Mouse (Mus musculus) small intestine, adult 2 months (tissue): ENCODE data around the gene Tnfrsf21.

Experiments used
- CTCF ChIP-seq: fragments of 200-500 bp; IDR thresholded peaks from 2 replicates; pipeline ENCODE4 v1.5.1; 2012; ENCODE audit warnings: low read depth, mild to moderate bottlenecking, control low read depth, inconsistent platforms, low read length, moderate library complexity, mixed read lengths; ENCODE audit not compliant: insufficient replicate concordance, insufficient read length; ENCODE audit errors: extremely low read depth
- POLR2A ChIP-seq: fragments of 200-500 bp; IDR thresholded peaks from 2 replicates; pipeline ENCODE4 v1.6.1; 2012; ENCODE audit warnings: low read depth, mild to moderate bottlenecking, control low read depth, inconsistent platforms, low read length, moderate library complexity

DNA sequence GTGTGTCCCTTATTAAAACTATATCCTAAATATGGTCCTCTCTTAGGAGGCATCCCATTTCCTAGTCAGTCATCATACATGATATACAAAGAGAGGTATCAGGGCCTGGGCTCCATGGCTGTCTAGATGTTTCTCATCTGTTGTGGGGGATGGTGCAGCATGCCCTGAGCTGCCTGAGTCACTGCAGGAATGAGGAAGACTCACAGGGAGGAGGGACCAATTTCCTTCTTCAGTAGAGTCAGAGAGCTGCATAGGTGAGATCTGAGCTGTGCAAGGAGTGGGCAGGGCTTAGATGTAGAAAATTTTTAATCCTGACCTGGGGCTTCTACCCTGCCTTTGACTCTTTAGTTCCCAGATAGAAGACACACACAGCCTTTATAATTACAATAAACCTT is 114.5 kb downstream of the Tnfrsf21 start:
- TF ChIP-seq POLR2A (no peak), CTCF (no peak)
